Mouse (Mus musculus) midbrain, postnatal 0 days (tissue): Measurements from ENCODE around the gene Gon4l. TPM values are rescaled to one million over a fixed set of nuclear protein-coding genes. Genes with fewer than 3 reads are reported as not detected.

Source experiments
- ATAC-seq: fragments of 200-750 bp; cut with Nextera tagmentation; 2 replicates; pipeline ENCODE4 v1.8.0; 2017; ENCODE audit warnings: moderate number of reproducible peaks, mild to moderate bottlenecking, moderate TSS enrichment, moderate library complexity; ENCODE audit not compliant: low FRiP score
- DNase-seq: peaks from one replicate; pipeline ENCODE4 v3.0.0-alpha.2; 2015; ENCODE audit warnings: low spot score
- H3K27ac ChIP-seq: fragments of 300-500 bp; sonication (generic); 2 replicates; pipeline ENCODE4 v1.5.1; 2014; ENCODE audit warnings: low read depth, mild to moderate bottlenecking, low read length, mixed read lengths
- H3K27me3 ChIP-seq: fragments of 300-500 bp; sonication (generic); 2 replicates; pipeline ENCODE4 v1.6.1; 2014; ENCODE audit warnings: low read length, control low read depth, mixed read lengths; ENCODE audit not compliant: insufficient read depth
- H3K36me3 ChIP-seq: fragments of 300-500 bp; sonication (generic); 2 replicates; pipeline ENCODE4 v1.6.1; 2014; ENCODE audit warnings: low read length, control low read depth, mixed read lengths; ENCODE audit not compliant: insufficient read depth
- H3K4me1 ChIP-seq: fragments of 300-500 bp; sonication (generic); 2 replicates; pipeline ENCODE4 v1.6.1; 2014; ENCODE audit warnings: mild to moderate bottlenecking, control low read depth, antibody characterized with exemption, low read length, mixed read lengths; ENCODE audit not compliant: insufficient read depth
- H3K4me2 ChIP-seq: fragments of 300-500 bp; sonication (generic); 2 replicates; pipeline ENCODE4 v1.6.1; 2014; ENCODE audit warnings: low read depth, mild to moderate bottlenecking, low read length, mixed read lengths; ENCODE audit not compliant: poor library complexity, severe bottlenecking
- H3K4me3 ChIP-seq: fragments of 300-500 bp; sonication (generic); 2 replicates; pipeline ENCODE4 v1.5.1; 2014; ENCODE audit warnings: low read depth, mild to moderate bottlenecking, low read length, moderate library complexity
- H3K9ac ChIP-seq: fragments of 300-500 bp; sonication (generic); replicated peaks from 2 replicates; pipeline ENCODE4 v1.6.1; 2014; ENCODE audit warnings: mild to moderate bottlenecking, low read length, moderate library complexity, mixed read lengths; ENCODE audit not compliant: poor library complexity, severe bottlenecking
- H3K9me3 ChIP-seq: fragments of 300-500 bp; sonication (generic); 2 replicates; pipeline ENCODE4 v1.6.1; 2016; ENCODE audit warnings: low read length, control low read depth
- CTCF ChIP-seq: IDR thresholded peaks from 2 replicates; pipeline ENCODE4 v1.5.1; 2016; ENCODE audit warnings: antibody characterized with exemption, mild to moderate bottlenecking
- WGBS: fragments of 180-500 bp; shearing (Covaris S2); extraction: QIAGEN DNeasy Blood & Tissue Kit; methylation state at CpG from one replicate; pipeline ENCODE4 v1.1.7; 2014; 5-methylcytosine and 5-hydroxymethylcytosine counted together
- polyA plus RNA-seq: library from polyadenylated mRNA; unstranded; fragments of >200 nt; fragmentation: Nextera tagmentation; extraction: Ambion mirVana; gene quantifications from 2 replicates; pipeline ENCODE4 v1.2.1, GENCODE M21; 2015
- total RNA-seq: library from RNA; depleted of rRNA; stranded (reverse); fragments of >200 nt; gene quantifications from 2 replicates; pipeline ENCODE4 v1.2.3, GENCODE M21; 2014; rRNA removed

The Gon4l gene
- total and polyA plus RNA-seq, 2 experiments from 2014 or later, result 9.6 to 41.9 TPM

DNA sequence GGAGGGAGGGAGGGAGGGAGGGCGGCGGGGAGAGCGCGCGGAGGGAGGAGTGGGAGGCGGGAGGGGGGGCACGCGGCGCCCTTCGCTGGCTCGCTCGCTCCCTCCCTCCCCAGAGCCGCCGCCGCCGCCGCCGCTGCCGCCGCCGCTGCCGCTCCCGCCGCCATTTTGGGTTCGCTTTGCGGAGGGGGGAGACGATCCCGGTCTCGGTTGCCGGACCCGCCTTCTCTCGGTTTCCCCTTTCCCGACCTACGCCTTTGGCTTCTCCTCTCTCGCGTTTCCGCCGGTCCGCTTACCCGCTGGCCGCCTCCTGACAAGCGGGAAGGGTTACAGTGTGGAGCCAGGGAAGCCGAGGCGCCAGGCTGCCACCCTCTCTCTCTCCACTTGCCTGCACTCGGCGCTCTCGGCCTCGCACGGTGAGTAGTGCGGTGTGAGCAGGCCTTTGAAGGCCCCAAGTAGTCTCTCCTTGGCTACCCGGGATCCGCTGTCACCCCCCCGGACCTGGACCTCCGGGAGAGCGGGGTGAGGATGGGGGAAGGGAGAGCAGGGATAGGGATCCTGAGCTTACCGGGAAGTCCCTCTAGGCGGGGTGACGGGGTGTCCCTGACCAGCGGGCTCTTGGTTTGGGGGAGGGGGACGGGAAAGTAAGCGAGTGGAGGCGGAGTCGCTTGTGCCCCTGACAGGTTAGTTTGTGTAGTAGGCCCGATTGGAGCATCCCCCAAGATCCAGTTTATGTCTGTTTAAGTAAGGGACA, 115.7 kb downstream of the Gon4l start, which contains the start of the genes Ash1l and Dap3:
TSS of gene Ash1l (plus strand) at position 47 of the 751 bp plus-strand sequence.
TSS of gene Dap3 (minus strand) at position 606 of the 751 bp plus-strand sequence.
- no peaks in the 10 kb centered on the region for H3K36me3 ChIP-seq
- peak; percentile 87 for ATAC-seq
- H3K4me3 ChIP-seq, result peak within 1 kb of the TSS; percentile 71
- H3K4me2 ChIP-seq, result peak within 1 kb of the TSS; percentile 69
- DNase-seq, result peak; percentile 80
- no peaks in the 10 kb centered on the region for H3K4me1 ChIP-seq
- under 1% methylated on average over 36 of the region's 64 CpGs for WGBS
- peak within 1 kb of the TSS; percentile 70 for H3K9ac ChIP-seq
- peak within 1 kb of the TSS; percentile 97 for H3K27ac ChIP-seq
- H3K9me3 ChIP-seq, result no peaks in the 10 kb centered on the region
- no peaks in the 10 kb centered on the region for H3K27me3 ChIP-seq
- peak; percentile 58 for TF ChIP-seq CTCF

DNA sequence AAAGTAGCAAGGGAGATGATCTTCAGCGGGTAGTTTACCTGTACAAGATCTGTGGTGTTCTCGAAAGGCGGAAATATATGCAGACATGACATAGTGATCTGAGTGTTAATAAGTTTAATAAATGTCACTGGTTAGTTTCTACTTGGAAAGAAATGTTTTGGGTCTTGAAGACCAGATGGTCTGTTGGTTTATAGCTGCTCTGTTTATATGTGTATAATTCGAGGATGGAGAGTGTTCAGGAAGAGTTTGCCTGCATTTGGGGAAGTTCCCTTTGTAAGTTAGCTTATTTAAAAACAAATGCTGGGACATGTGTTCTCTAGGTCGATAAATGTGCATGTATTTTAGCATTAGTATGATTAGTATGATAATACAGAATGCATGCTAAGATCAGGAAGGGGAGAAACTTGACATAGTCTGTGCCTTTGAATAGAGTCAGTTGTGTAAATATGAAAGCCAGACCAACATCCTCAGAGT, 116.3 kb downstream of the Gon4l start:
- WGBS, result under 1% methylated on average over 5 of the region's 5 CpGs
- Histone ChIP-seq H3K9me3 (no peaks in the 10 kb centered on the region), H3K27ac (peak overlapping the region; percentile 97), H3K4me2 (peak overlapping the region; percentile 69), H3K4me1 (no peaks in the 10 kb centered on the region), H3K9ac (peak overlapping the region; percentile 70), H3K4me3 (peak overlapping the region; percentile 71), H3K36me3 (no peaks in the 10 kb centered on the region), H3K27me3 (no peaks in the 10 kb centered on the region)
- ATAC-seq, result no peak
- no peak for DNase-seq
- no peak for TF ChIP-seq CTCF

GRCm38 (mm10) chr3:88953246-88953645, 118.2 kb downstream of the Gon4l start:
- Histone ChIP-seq H3K27me3 (no peaks in the 10 kb centered on the region), H3K4me3 (no peak overlapping the region), H3K4me2 (no peak overlapping the region), H3K9me3 (no peaks in the 10 kb centered on the region), H3K27ac (no peak overlapping the region), H3K36me3 (no peaks in the 10 kb centered on the region), H3K9ac (no peak overlapping the region), H3K4me1 (no peaks in the 10 kb centered on the region)
- WGBS, result 86% methylated on average over 4 of the region's 4 CpGs
- DNase-seq (no peak), ATAC-seq (no peak)
- no peak for TF ChIP-seq CTCF

DNA sequence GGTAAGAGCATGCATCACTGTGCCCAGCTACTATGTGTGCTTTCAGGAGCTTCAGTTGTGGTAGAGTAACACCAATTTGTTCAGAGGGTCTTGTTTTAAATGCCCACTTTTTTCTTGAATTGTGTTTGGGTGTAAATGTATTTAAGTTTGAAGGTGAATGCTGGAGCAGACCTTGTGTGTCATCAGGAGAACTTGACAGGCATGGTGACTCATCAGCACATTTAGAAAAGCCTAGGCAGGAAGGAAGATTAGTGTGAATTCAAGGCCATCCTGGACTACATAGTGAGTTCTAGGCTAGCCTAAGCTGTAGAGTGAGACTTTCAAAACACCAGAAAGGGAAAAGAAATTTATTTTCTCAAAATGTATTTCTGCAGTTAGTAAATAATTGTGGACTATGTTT, 118.7 kb downstream of the Gon4l start:
- H3K4me1 ChIP-seq, result no peaks in the 10 kb centered on the region
- no peak overlapping the region for H3K4me2 ChIP-seq
- no peak overlapping the region for H3K9ac ChIP-seq
- no peak for DNase-seq
- no peaks in the 10 kb centered on the region for H3K27me3 ChIP-seq
- ATAC-seq, result no peak
- no peak for TF ChIP-seq CTCF
- no peaks in the 10 kb centered on the region for H3K36me3 ChIP-seq
- H3K9me3 ChIP-seq, result no peaks in the 10 kb centered on the region
- no peak overlapping the region for H3K27ac ChIP-seq
- H3K4me3 ChIP-seq, result no peak overlapping the region

Other genes with a start within 250 kb of the Gon4l start
- gene Arhgef2, start 229.3 kb upstream of the Gon4l start, total RNA-seq, result 59.6 and 80.3 TPM in 2 replicates
- 38.9 and 46.8 TPM in 2 replicates for gene Arhgef2, start 229.3 kb upstream of the Gon4l start, polyA plus RNA-seq
- 0.42 TPM in 1 of 2 replicates, not detected in the other for gene Rxfp4, start 182.1 kb upstream of the Gon4l start, total RNA-seq
- not detected in 2 replicates for gene Rxfp4, start 182.1 kb upstream of the Gon4l start, polyA plus RNA-seq
- 71.8 and 96.5 TPM in 2 replicates for gene Khdc4, start 149.4 kb upstream of the Gon4l start, total RNA-seq
- 66.8 and 70.5 TPM in 2 replicates for gene Khdc4, start 149.4 kb upstream of the Gon4l start, polyA plus RNA-seq
- gene Rit1, start 118.4 kb upstream of the Gon4l start, total RNA-seq, result 78.1 and 88.3 TPM in 2 replicates
- 73.5 and 81.3 TPM in 2 replicates for gene Rit1, start 118.4 kb upstream of the Gon4l start, polyA plus RNA-seq
- 142 and 150 TPM in 2 replicates for gene Syt11, start 60.1 kb upstream of the Gon4l start, total RNA-seq
- 243 and 246 TPM in 2 replicates for gene Syt11, start 60.1 kb upstream of the Gon4l start, polyA plus RNA-seq
- gene Msto1, start 78.8 kb downstream of the Gon4l start, total RNA-seq, result 39.6 and 52.1 TPM in 2 replicates
- gene Msto1, start 78.8 kb downstream of the Gon4l start, polyA plus RNA-seq, result 46.3 and 50.8 TPM in 2 replicates
- 25.0 and 29.7 TPM in 2 replicates for gene Ash1l, start 115.4 kb downstream of the Gon4l start, total RNA-seq
- 12.2 and 15.8 TPM in 2 replicates for gene Ash1l, start 115.4 kb downstream of the Gon4l start, polyA plus RNA-seq
- 53.5 and 62.3 TPM in 2 replicates for gene Dap3, start 116.0 kb downstream of the Gon4l start, total RNA-seq
- gene Dap3, start 116.0 kb downstream of the Gon4l start, polyA plus RNA-seq, result 108 and 111 TPM in 2 replicates